9 mouse cellular contexts compared by ENCODE assay signal in genomic region chr10:44071095-44071494, GRCm38 (mm10).
DNase-seq lines count a peak whose midpoint lies in the region; ATAC-seq and TF ChIP-seq lines count a peak whose summit lies in the region.
"Had no signal": no experiment of that assay in that cellular context is flagged by ENCODE, and none has a peak within 500 bp of the region (broad histone marks: within the 10 kb centered on the region; RNA-seq: fewer than 3 reads in every experiment).

No protein-coding gene starts in this region.

- H3K9ac ChIP-seq in lung, postnatal 0 days (replicated peaks; ENCODE audit: low read depth), result no peak overlapping the region
- H3K9ac ChIP-seq: heart, embryonic 13.5 days had no signal

- H3K27me3 ChIP-seq in embryonic facial prominence, embryonic 10.5 days (replicated peaks; ENCODE audit: low read depth, poor library complexity, severe bottlenecking), result no peaks in the 10 kb centered on the region
- no peaks in the 10 kb centered on the region for H3K27me3 ChIP-seq in hindbrain, embryonic 10.5 days (ENCODE audit: insufficient read depth, poor library complexity, severe bottlenecking)
- H3K27me3 ChIP-seq in lung, postnatal 0 days (replicated peaks; ENCODE audit: insufficient read depth, low read length), result no peaks in the 10 kb centered on the region
- H3K27me3 ChIP-seq: heart, embryonic 13.5 days had no signal

- 5% methylated on average over 4 of the region's 4 CpGs for WGBS in embryonic facial prominence, embryonic 10.5 days
- WGBS in hindbrain, embryonic 10.5 days, result 6% methylated on average over 4 of the region's 4 CpGs
- WGBS in lung, postnatal 0 days, result under 1% methylated on average over 4 of the region's 4 CpGs

- no peak for TF ChIP-seq EP300 in lung, postnatal 0 days (IDR thresholded peaks at IDR 0.05)

- peak; percentile 76 for TF ChIP-seq CTCF in lung, postnatal 0 days (IDR thresholded peaks at IDR 0.05)

- no peaks in the 10 kb centered on the region for H3K4me1 ChIP-seq in embryonic facial prominence, embryonic 10.5 days
- no peaks in the 10 kb centered on the region for H3K4me1 ChIP-seq in hindbrain, embryonic 10.5 days (replicated peaks)
- H3K4me1 ChIP-seq in lung, postnatal 0 days (ENCODE audit: insufficient read depth, low read depth, low read length), result no peaks in the 10 kb centered on the region
- H3K4me1 ChIP-seq: heart, embryonic 13.5 days had no signal

- ATAC-seq in CD4-positive, CD25-positive, alpha-beta regulatory T cell, adult 4 months, result peak; percentile 92
- ATAC-seq in lung, postnatal 0 days, result peak; percentile 65

- no peak overlapping the region for H3K27ac ChIP-seq in embryonic facial prominence, embryonic 10.5 days (replicated peaks)
- H3K27ac ChIP-seq in hindbrain, embryonic 10.5 days, result no peak overlapping the region
- no peak overlapping the region for H3K27ac ChIP-seq in lung, postnatal 0 days (ENCODE audit: low read length)
- H3K27ac ChIP-seq: heart, embryonic 13.5 days had no signal

- H3K9me3 ChIP-seq in embryonic facial prominence, embryonic 10.5 days, result no peaks in the 10 kb centered on the region
- H3K9me3 ChIP-seq in hindbrain, embryonic 10.5 days, result no peaks in the 10 kb centered on the region
- H3K9me3 ChIP-seq in lung, postnatal 0 days (ENCODE audit: low read length), result no peaks in the 10 kb centered on the region
- H3K9me3 ChIP-seq: heart, embryonic 13.5 days had no signal

- no peaks in the 10 kb centered on the region for H3K36me3 ChIP-seq in embryonic facial prominence, embryonic 10.5 days (replicated peaks)
- no peaks in the 10 kb centered on the region for H3K36me3 ChIP-seq in hindbrain, embryonic 10.5 days
- H3K36me3 ChIP-seq in lung, postnatal 0 days (ENCODE audit: insufficient read depth, low read length), result no peaks in the 10 kb centered on the region
- H3K36me3 ChIP-seq: heart, embryonic 13.5 days had no signal

- H3K4me2 ChIP-seq in lung, postnatal 0 days (replicated peaks; ENCODE audit: low read depth, low read length), result no peak overlapping the region
- H3K4me2 ChIP-seq: heart, embryonic 13.5 days had no signal

- H3K4me3 ChIP-seq in embryonic facial prominence, embryonic 10.5 days, result no peak overlapping the region
- H3K4me3 ChIP-seq in hindbrain, embryonic 10.5 days, result no peak overlapping the region
- no peak overlapping the region for H3K4me3 ChIP-seq in lung, postnatal 0 days (ENCODE audit: low read depth, low read length)
- H3K4me3 ChIP-seq: heart, embryonic 13.5 days had no signal

- DNase-seq in adrenal gland, adult (ENCODE audit: inconsistent age in 2 of 2, low spot score in 1 of 2), result peak; percentile 53 to 88
- DNase-seq in embryonic facial prominence, embryonic 10.5 days (ENCODE audit: low spot score), result peak; percentile 73
- DNase-seq in hindbrain, embryonic 10.5 days (ENCODE audit: low spot score), result peak; percentile 53
- peak; percentile 32 to 68 for DNase-seq in layer of hippocampus, adult 18-20 months (ENCODE audit: low spot score in 2 of 2)
- peak; percentile 88 for DNase-seq in lung, postnatal 0 days (ENCODE audit: low spot score)
- peak; percentile 25 for DNase-seq in ovary, adult 18-20 months (ENCODE audit: low spot score)
- peak; percentile 77 for DNase-seq in thymus, postnatal 0 days (ENCODE audit: low spot score)

Comparison
In these comparisons a context has a peak if more than half of its experiments do, and no peak if none do; other contexts are left out.
1. DNase-seq: peak in every context shown above with its lines; median percentile 88 in lung, postnatal 0 days; 77 in thymus, postnatal 0 days; 73 in embryonic facial prominence, embryonic 10.5 days; 70 in adrenal gland, adult; 53 in hindbrain, embryonic 10.5 days; 50 in layer of hippocampus, adult 18-20 months; 25 in ovary, adult 18-20 months.